Mouse (Mus musculus): Measurements from ENCODE around the gene Oaz1.
A peak's percentile ranks its signal among the peaks of the same experiment; 100 is the strongest.
"Not testable (repeated sequence)": the region's sequence is repeated elsewhere in the genome, so short reads cannot be mapped to it uniquely, and the experiment has no call there.

Gene Oaz1

DNA sequence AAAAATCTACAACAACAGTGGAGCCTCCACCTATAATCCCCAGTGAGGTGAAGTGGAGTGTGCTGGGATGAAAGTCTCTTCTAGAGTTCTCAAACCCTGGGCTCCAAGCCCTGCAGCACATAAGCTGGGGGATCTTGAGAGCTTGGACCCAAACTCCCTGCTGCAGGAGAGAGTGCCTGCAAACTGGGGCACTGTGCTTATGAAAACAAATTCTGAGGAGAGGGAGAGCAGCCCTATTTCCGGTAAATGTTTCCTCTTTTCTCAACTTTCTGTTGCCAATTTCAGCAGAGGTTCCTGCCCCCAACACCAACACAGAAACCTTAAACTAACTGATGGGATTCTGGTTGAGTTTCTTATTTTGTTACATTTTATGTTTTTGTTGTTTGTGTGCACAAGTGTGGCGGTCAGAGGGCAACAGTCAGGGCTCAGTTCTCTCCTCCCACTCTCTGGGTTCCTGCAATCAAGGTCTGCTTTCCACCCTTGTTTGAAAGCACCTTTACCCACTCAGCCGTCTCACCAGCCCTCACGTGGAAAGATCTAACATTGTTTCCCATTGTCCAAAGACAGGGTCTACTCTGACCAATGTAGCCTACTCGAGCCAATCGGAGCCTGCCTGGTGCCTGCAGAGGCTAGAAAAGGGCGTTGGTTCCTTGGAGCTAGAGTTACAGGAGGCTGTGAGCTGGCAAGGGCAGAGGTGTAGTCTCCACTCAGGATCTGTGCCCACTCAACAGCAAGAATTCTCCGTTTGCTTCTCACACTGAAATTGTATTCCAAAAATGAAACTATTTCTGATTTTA, 2.4 kb upstream of the Oaz1 start:
- DNase-seq, result no peak

DNA sequence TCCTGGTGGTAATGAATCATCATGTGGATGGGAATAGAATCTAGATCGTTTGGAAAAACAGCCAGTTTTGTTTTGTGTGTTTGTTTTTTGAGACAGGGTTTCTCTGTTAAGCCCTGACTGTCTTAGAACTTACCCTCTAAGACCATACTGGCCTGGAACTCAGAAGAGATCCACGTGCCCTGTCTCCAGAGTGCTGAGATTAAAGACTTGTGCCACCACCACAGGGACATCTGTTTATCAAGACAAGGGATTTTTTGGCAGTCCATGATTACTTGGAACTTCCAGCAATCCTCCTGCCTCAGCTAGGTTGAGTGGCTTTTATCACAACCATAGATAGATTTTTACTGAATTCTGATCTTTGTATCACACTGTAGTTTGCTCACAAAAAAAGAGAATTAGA, 1.6 kb upstream of the Oaz1 start:
- DNase-seq, result no peak

DNA sequence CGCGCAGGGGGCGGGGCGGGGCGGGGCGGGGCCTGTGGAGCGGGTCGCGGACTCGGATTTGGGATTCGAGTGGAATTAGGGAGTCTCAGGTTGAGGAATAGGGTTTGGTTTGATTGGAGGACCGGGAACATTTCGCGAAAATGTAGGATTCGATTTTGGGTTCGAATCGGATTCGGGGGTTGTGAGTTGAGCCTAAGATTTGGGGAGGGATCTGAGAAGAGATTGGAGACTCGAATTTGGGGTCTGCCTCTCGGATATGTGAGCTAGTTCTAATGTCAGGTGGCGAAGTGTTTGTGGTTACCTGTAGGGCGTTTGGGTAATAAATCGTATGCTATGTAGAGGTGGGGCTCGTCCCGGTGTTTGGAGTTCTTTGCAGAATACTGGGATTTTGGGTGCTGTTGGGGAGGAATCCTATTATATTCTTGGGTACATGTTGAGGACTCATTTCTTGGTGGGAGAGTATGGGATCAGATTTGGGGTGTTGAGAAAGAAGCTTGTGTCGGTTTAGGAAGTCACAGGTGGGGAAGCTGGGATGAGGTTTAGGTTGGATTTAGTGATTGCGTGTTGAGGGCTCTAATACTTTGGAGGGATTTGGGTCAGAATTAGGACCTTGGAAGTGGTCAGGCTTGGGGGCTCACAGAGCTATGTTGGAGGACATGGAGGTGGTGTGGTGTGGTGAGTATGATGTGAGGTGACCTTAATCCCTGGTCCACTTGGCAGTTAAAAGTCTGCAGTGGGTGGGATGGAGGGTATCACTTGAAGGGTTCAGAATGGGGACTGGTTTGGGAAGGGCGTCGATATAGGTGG, 810 bp downstream of the Oaz1 start:
- DNase-seq, result no peak

DNA sequence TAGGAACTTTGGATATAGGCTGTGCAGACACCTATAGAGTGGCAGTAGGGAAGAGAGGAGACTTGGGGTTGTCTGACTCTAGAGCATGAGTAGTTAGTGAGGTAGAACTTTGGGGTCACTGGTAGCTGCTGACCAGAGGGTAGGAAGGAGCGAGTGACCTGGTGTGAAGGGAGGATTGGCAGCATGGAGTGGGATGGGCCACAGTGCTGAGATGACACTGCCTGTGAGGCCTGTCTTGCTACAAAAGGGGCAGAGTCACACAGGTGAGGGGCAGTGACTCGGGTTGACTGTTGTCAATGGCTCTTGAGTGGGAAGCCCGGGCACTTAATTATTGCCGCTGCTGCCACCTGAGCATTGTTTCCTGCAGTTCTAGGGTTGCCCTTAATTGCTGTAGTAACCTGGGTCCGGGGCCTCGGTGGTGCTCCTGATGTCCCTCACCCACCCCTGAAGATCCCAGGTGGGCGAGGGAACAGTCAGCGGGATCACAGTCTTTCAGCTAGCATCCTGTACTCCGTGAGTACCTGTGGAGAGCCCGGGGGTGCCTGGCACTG, 1.5 kb downstream of the Oaz1 start:
- no peak for DNase-seq

DNA sequence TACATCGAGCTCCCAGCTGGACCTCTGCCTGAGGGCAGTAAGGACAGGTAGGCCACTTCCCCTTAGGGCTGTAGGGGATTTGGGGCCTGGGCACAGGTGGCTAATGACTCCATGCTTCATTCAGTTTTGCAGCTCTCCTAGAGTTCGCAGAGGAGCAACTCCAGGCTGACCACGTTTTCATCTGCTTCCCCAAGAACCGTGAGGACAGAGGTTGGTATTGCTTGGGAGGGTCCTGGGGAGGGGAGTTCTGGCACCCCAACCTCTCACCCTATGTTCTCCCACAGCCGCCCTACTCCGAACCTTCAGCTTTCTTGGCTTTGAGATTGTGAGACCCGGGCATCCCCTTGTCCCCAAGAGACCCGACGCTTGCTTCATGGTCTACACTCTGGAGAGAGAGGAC, 2.1 kb downstream of the Oaz1 start:
- not testable (repeated sequence) for DNase-seq

DNA sequence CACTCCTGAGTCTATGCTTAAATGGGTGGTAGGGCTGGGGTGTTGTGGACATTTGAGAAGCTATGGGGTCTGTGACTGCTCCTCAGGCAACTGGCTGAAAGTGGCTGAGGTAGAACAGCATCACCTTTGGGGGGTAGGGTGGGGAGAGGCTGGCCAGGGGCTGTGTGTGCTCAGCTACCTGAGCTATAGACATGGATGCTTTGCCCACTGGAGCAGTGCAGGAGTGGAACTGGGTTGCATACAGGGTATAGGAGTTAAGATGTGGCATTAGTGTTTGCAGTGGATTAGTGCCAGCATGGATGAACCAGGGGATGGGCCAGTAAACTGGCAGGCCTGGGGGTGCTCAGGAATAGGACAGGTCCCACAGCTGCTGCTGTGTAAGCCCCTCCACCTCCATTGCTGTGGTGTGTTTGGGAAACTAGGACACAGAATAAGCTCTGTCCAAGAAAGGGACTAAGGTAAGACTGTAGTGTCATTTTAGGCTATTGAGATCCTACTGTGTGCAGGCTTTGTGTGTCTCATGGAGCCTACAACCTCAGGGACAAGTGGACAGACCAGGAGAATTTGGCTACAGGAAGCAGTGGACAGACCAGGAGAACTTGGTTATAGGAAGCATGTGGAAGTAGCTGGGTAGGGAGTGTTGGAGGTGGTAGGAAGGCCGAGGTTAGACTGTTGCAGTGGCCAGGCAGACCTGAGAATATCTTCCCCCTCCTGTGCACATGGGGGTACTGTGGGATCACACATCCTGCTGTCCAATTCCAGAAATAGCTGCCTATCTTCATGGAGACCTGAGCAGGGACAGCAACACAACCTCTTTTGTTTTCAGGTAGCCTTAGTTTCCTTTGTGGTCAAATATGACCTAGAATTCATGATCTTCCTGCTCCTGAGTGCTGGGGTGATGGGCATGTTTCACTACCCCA, 3.2 kb downstream of the Oaz1 start:
- DNase-seq, result no peak

DNA sequence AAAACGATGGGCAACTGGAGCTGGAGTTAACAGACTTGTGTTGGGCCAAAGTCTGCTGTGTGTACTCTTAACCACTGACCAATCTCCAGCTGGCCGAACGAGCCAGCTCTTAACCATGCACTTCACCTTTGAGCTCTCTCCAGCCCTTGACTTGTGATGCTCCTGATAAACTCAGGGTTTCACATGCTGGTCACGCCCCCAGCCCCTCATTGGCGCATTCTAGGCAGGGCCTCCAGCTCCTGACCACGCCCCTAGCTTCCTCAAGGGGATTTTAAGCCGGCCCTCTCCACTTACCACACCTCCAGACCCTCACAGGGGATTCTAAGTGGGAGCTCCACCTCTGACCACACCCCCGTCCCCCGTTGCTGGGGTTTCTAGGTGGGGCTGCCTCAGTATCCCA, 4.7 kb downstream of the Oaz1 start:
- DNase-seq, result no peak

DNA sequence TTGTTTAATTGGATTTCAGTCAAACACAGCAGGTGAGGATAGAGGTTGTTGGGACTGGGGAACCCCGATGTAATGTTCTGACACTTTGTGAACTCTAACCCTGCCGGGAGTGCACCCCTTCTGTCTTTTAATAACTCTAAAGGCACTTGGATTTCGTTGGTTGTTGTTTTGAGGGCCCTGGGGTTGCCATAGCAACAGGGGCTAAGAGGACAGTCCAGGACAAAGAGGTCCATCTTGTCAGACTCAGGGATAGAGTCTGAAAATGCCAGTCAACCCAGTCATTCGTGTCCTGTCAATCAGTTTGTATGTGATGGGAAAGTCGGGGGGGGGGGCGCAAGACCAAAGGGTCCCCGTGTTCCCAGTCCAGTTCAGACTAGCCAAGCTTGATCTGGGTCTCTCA, 6.4 kb downstream of the Oaz1 start:
- no peak for DNase-seq

DNA sequence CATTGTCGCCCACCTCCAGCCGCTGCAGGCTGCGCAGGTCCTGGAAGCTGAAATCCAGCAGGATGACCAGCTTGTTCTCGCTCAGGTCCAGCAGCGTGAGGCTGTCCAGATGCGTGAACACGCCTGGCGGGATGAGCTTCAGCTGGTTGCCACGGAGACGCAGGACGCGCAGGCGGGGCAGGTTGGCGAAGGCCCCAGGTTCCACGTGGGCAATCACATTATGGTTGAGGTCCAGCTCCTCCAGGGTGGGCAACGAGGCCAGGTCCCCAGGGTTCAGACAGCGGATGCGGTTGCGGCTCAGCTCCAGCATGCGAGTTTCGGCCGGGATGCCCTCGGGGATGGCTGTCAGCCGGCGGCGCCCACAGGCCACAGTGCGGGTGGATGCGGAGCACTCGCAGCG, 9.2 kb downstream of the Oaz1 start:
- no peak for DNase-seq

DNA sequence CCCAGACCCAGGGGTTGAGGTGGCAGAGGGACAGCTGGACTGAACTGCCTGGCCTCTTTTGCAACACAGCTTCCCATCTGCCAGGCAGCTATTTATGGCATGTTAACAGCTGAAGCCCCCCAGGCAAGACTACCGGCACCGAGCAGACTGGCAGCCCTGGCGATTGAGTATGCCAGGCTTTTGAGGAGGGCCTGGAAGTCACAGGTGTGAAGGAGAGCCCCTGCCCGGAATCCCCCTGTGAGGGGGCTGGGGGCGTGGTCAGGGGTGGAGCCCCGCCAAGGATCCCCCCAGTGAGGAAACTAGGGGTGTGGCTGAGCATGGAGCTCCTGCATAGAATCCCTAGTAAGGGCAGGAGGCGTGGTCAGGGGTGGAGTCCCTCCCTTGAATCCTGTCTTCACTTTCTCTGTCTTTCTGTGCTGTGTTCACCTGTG, 10.5 kb downstream of the Oaz1 start:
- DNase-seq, result no peak

DNA sequence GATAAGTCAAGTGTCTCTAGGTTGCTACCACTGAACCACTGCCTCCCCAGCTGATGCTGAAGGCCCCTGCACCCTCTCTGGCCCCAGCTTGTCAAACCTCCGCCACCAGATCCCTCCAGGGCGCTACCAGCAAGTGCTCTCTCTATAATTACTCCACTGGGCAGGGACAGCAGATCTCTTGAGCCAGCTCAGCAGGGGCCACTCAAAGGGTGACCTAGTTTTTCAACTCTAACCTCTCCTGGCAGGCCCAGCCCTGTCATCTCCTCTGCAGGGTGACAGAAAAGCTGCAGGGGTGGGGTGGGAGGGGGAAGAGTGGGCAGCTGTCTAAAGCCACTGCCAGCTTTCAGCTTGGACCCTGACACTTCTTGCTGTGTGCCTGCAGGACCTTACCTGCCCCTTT, 11.4 kb downstream of the Oaz1 start:
- DNase-seq, result peak; percentile 68

DNA sequence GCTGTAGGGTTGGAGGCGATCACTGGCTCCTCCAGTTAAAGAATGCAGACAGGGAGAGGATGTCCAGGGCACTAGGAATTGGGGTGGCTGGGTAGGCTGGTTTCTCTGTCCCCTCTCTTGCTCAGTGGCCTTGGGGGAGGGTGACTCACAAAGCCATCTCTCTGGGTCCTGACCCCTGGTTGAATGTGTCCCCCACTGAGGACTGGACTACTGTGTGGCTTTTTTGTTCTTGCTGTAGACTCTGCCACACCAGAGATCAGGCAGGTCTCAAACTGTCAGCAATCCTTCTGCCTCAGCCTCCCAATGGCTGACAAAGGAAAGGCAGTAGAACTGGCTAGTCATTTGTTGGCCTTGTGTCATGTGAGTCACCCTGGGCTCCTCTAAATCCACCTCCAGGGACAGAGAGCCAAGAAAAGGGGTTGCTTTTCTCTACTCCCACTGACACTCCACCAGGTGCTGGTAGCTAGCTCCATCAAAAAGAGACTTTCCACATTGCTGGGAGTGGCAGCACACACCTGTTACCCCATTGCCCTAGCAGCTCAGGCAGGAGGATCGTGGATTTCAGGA, 12.0 kb downstream of the Oaz1 start:
- DNase-seq, result no peak

DNA sequence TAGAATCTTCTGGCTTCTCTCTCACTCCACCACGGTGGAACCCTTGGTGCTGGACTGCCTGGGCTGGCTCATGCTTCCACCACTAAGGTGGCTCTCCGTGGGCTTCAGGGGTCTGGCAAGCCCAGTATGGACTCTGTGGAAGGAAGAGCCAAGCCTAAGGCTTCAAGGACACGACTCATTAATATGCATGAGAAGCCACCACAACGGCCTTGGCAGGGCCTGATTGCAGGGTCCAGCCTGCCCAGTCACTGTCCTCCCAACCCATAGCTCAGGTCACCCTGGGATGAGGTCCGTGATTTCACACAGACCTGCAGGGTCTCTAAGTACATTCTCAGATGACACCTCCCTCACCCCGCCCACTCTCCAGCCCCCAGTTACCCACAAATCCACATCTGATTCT, 13.4 kb downstream of the Oaz1 start:
- DNase-seq, result no peak

DNA sequence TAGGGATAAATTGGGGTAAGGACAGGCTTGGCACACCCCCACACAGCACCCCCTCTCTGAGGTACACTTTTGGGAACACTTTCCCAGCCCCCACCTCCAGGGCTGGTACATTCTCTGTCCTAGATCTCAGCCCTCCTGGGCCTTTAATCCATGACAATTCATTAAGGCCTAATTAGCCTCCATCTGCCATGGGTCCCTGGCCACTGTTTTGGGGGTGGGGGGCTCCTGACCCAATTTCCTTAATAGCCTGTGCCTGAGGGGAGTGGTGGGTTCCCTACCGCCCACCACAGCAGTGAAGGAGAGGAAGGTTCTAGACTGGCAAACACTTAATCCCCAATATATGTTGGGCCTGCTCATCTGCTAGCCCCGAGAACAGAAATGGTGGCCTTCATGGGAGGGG, 15.2 kb downstream of the Oaz1 start:
- DNase-seq, result peak; percentile 26

DNA sequence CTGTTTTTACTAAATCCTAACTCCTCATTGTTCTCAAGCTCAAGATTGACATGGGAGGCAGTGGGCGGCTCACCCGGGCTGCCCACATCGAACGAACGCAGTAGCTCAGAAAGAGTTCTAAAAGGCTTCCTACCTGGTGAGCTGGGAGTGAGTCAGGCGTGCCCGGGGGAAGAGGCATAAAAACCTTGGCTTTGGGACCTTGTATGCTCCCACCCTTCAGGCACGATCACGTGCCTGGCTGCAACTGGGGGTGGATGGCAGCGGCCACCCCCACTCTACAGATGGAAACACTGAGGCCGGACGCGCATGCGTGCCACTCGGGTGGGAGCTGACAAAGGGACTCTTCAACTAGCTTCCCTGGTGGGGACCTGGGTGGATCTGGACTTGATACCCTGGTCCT, 15.9 kb downstream of the Oaz1 start:
- DNase-seq, result peak; percentile 34

DNA sequence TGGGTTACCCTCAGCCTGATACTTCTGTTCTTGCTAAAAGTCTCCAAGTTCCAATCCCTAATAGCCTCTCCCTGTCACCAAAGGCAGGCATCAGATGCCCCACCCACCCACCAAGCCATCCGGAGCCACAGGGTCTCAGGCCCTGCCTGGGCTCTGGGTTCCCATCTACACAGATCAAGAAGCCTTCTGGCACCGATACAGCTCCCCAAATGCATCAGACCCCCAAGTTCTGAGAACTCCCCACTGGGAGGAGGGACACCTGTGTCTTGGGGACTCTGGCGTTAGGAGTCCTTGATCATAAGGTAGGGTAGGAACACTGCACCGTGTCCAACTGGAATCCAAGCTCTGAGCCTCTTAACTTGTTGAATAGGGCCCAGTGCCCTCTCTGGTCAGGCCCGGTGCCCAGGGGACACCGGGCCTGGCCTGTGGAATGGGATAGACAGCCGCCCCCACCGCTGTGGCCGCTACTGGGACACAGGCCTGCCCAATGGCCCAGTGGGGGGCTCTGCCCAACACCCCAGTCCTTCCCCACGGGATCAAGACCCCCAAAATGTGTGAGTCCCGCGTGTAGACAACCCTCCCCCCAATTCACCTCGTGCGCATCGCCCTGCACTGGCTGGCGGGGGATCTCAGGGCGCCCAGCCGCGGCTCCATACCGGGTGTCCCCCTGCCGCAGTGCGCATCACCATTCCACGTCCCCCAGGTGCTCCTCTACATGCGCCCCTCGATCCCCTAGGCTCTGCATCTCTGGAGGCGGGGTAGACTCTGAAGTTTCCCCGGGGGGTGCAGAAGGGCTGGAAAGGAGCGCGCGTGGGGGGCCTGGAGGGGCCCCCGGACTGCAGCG, 16.9 kb downstream of the Oaz1 start:
- no peak for DNase-seq

DNA sequence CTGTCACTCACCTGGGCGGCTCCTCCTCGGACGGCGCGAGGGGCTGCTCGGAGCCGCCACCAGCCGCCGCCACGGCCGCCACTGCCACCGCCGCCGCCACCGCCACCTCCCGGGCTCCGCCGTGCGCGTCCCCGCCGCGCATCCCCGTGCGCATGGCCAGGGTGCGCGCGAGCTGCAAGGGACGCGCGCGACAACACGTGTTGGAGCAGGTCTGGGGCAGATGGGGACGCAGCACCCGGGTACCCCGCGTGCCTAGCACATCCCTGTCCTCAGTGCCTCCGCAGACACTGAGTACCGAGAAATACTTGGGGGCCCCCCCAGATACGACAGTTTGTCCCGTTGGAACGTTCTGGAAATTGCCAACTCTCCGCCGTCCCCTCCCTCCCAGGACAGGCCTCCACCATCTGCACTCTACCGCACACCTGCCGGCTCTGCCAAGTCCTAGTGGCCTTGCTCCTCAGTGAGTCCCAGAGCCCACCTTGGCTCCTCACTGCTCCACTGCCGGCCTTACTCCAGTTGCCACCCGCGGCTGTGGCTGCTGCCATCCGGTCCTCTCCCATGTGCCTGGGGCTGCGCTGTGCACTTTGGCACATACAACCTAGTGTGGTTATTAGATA, 17.6 kb downstream of the Oaz1 start, which contains the start of gene Lingo3:
Gene Lingo3 (minus strand): TSS at position 109 of the 617 bp plus-strand sequence.
- peak; percentile 76 for DNase-seq

DNA sequence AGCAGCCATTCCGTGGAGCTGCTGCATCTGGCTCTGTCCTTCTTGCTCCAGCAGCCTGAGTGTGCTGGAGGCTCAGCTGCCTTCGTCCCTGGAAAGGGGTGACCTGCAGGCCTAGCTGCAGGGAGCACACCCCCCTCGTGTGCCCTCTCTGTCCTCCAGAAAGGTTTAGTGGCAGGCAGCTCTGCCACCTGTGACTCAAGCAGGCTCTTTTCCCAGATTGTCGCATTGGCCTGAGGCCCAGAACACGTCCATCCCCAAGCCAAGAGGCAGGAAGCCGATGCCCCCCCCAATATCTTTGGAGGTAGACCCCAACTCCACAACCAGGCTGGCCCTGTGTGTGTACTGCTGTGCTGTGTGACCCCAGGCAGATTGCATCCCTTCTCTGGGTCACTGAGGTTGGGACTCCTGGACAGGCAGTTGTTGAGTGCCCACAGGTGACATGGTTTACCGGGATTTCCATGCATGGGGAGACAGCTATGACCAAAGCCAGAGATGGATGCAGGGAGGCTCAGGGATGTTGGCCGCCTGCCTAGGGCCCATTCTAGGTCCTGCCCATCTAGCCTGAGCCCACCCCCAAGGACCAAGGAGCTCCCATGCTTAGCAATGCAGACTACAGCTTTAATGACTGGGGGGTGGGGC, 18.7 kb downstream of the Oaz1 start:
- no peak for DNase-seq

DNA sequence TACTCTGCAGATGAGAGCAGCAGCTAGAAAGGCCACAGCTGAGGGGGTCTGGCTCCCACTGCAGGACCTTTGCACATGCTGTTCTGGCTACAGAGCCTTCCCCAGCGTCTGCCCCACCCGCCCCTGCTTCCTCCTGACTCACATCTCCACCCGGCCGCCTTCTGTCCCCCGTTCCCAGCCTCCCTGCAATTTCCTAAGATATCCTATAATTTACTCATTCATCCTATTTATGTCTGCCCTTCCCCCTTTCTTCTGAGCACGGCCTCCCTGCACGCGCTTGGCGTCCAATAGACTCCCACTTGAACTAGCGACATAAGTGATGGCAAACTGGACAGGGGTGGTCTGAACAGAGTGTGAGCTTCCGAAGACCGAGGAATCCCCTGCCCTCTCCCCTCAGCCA, 19.3 kb downstream of the Oaz1 start:
- no peak for DNase-seq

DNA sequence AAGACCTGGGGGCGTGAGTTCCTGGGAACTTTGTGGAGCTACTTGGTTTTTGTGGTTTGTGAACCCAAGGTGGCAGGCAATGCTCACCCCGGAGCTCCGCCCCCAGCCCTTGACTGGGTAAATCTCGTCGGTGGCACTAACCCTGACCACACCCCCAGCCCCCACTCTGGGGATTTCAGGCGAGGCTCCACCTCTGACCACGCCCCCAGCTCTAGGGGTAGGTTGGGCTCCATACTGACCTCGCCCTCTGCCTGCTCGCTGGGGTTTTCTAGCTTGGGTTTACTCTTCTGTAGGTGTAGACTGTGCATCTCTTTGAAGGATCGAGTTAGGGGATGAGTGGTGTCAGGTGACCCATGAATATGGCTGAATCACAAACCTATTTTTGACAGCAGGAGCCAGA, 22.1 kb downstream of the Oaz1 start:
- no peak for DNase-seq

All from cerebellum, adult 11 months (tissue).